Mouse (Mus musculus) monocyte, adult 2 months (primary cell): ENCODE results near the gene Fgd2.
A peak's percentile ranks its signal among the peaks of the same experiment; 100 is the strongest.
"Not testable (repeated sequence)": the region's sequence is repeated elsewhere in the genome, so short reads cannot be mapped to it uniquely, and the experiment has no call there.

Source experiments
- DNase-seq, 2 experiments: peaks; one replicate each; pipeline ENCODE4 v3.0.0; 2022; ENCODE audit warnings: low spot score in 2 of 2, low read depth in 1 of 2

The Fgd2 gene

GRCm38 (mm10) chr17:29360761-29361221 lies at the start of gene Fgd2:
Gene Fgd2, plus strand, starts transcription at chr17:29360914.
- DNase-seq: peak; percentile 33 to 50

- DNase-seq: no peak
Observed at GRCm38 (mm10) chr17:29311602-29312001, 49.1 kb upstream of the Fgd2 start.

GRCm38 (mm10) chr17:29312082-29312481 lies 48.6 kb upstream of the Fgd2 start:
- DNase-seq: no peak

GRCm38 (mm10) chr17:29313300-29313699 lies 47.4 kb upstream of the Fgd2 start:
- DNase-seq: no peak

GRCm38 (mm10) chr17:29315672-29316465 lies 44.8 kb upstream of the Fgd2 start:
- DNase-seq: no peak

GRCm38 (mm10) chr17:29316891-29317290 lies 43.8 kb upstream of the Fgd2 start:
- no peak for DNase-seq

- not testable (repeated sequence) for DNase-seq
Observed at GRCm38 (mm10) chr17:29317380-29317779, 43.3 kb upstream of the Fgd2 start, which contains the start of gene Pi16. Gene Pi16, plus strand, starts transcription at chr17:29317680.

GRCm38 (mm10) chr17:29318731-29319250 lies 41.9 kb upstream of the Fgd2 start:
- peak; percentile 41 to 42 for DNase-seq

GRCm38 (mm10) chr17:29319476-29319875 lies 41.2 kb upstream of the Fgd2 start:
- no peak for DNase-seq

GRCm38 (mm10) chr17:29319881-29320639 lies 40.7 kb upstream of the Fgd2 start:
- DNase-seq: no peak

- DNase-seq: no peak
Observed at GRCm38 (mm10) chr17:29321765-29322602, 38.7 kb upstream of the Fgd2 start.

- no peak for DNase-seq
Observed at GRCm38 (mm10) chr17:29322603-29322962, 38.1 kb upstream of the Fgd2 start.

GRCm38 (mm10) chr17:29323625-29324024 lies 37.1 kb upstream of the Fgd2 start:
- no peak for DNase-seq

- DNase-seq: no peak
Observed at GRCm38 (mm10) chr17:29325831-29326230, 34.9 kb upstream of the Fgd2 start.

GRCm38 (mm10) chr17:29326531-29327529 lies 33.9 kb upstream of the Fgd2 start:
- DNase-seq: no peak

- no peak for DNase-seq
Observed at GRCm38 (mm10) chr17:29327691-29328090, 33.0 kb upstream of the Fgd2 start.

GRCm38 (mm10) chr17:29330221-29330620 lies 30.5 kb upstream of the Fgd2 start:
- no peak for DNase-seq

GRCm38 (mm10) chr17:29330671-29331410 lies 29.9 kb upstream of the Fgd2 start:
- DNase-seq: no peak

- no peak for DNase-seq
Observed at GRCm38 (mm10) chr17:29332186-29332685, 28.5 kb upstream of the Fgd2 start.
